Mouse (Mus musculus): Measurements from ENCODE around the gene Otogl.

The Otogl gene

DNA sequence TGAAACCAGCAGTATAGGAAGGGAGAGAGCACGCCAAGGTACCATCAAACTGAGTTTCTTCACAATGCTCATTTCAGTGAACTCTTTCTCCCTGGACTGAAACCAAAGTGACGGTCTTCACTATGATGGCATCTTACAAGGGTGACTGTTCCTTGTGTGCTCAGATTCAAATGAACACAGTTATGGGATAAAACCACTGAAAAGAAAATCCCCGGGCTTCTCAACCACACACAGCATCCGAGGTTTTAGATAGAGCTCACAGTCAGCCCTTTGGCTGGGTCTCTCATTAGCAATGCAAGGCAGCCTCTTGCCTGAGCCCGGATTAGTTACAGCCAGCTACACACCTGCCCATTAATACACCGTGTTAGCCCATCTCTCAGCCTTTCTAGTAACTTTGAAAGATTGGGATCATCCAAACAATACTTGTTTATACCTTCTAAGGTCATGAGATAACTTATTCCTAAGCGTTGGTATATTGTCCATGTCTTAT is at the start of gene Otogl:
TSS of gene Otogl (minus strand) at position 51 of the 490 bp plus-strand sequence.
- no peak for DNase-seq (ENCODE audit: low spot score in 2 of 2)

DNA sequence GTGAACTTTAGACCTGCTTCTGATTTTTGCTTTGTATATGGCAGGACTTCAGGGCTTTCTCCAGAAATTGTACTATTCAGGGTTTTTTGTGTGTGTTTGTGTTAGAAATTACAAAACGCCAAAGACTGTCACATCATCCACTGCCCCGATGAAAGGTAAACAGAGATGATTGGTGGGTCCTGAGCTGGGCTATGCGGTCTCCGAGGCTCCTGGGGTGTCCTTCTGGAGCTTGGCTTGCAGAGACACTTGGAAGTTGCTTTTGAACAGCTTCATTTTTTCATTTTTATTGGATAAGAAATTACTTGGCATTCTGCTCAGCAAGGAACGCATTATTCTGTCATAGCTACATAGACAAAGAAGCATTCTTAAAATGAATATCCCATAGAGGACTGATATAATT is 44.7 kb upstream of the Otogl start:
- DNase-seq (ENCODE audit: low spot score in 2 of 2): no peak

DNA sequence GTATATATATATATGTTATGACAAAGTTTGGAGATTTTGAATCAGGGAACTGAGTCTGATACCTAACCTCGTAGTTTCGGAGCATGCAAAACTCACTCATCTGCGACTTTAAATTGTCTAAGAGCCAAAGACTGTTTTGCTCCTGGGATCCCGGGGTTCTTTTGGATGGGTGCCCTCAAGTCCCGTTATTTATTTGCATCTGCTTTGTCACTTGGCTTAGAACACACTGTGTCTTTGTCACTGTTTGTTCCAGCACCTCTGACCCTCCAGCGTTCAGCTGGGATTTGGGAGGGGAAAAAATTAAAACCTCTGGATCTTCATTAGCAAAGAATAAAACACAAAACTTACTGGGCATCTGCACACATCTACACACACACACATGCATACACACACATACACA is 42.5 kb upstream of the Otogl start:
- DNase-seq (ENCODE audit: low spot score in 2 of 2): no peak

GRCm38 (mm10) chr10:107951596-107951995 is 39.7 kb upstream of the Otogl start:
- DNase-seq (ENCODE audit: low spot score in 2 of 2): no peak

GRCm38 (mm10) chr10:107949945-107950344 is 38.0 kb upstream of the Otogl start:
- DNase-seq (ENCODE audit: low spot score in 2 of 2): no peak

DNA sequence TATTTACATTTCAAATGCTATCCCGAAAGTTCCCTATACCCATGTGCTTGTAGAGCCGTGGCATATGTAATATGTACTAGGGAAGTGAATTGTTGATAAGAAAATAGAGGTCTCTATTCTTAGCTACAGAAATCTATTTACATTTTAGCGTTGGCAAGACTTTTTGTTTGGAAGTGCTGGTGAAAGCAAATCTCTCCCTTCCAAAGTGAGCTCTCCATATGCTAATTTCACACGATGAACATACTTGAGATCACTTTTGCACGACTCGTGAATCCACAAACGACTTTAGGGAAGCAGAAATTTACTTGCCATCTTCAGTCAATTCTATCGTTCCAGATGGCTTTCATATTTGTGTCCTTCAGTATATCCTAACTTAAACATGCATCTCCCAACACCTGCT is 36.7 kb upstream of the Otogl start:
- DNase-seq (ENCODE audit: low spot score in 2 of 2): no peak

DNA sequence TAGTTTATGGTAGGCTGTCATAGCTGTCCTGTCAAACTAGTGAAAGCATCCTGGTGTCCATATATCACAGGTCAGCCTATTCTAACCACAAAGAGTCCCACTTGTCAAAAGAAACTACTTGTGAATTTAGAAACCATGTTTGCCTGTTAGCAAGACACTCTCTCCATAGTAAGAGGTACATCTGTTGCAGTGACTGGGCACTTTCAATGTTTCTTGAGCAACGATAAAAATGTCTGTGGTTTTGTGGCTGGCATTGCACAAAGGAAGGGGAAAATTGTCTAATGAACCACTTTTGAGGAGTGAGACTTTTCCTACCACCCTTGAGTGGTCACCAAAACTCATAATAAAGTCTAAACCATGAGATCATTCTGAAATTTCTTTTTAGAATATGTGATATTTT is 36.1 kb upstream of the Otogl start:
- no peak for DNase-seq (ENCODE audit: low spot score in 2 of 2)

GRCm38 (mm10) chr10:107946348-107946747 is 34.4 kb upstream of the Otogl start:
- no peak for DNase-seq (ENCODE audit: low spot score in 2 of 2)

DNA sequence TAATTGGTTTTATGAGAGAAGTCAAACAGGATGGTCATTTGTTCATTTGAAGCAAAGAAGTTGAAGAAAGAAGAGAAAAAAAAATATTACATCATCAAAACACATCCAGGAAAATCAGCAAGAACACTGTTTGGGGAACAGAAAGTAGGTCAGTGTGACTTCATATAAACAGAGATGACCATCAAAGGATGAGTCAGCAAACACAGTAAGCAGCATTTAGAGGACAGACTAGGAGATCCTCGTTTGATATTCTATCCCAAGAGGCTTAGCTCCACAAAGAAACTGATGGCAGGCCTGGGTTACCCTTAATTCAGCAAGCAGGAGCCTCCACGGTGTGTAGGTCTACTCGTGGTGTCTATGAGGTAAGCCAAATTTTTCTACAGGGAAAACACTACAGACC is 31.9 kb upstream of the Otogl start:
- DNase-seq (ENCODE audit: low spot score in 2 of 2): no peak

DNA sequence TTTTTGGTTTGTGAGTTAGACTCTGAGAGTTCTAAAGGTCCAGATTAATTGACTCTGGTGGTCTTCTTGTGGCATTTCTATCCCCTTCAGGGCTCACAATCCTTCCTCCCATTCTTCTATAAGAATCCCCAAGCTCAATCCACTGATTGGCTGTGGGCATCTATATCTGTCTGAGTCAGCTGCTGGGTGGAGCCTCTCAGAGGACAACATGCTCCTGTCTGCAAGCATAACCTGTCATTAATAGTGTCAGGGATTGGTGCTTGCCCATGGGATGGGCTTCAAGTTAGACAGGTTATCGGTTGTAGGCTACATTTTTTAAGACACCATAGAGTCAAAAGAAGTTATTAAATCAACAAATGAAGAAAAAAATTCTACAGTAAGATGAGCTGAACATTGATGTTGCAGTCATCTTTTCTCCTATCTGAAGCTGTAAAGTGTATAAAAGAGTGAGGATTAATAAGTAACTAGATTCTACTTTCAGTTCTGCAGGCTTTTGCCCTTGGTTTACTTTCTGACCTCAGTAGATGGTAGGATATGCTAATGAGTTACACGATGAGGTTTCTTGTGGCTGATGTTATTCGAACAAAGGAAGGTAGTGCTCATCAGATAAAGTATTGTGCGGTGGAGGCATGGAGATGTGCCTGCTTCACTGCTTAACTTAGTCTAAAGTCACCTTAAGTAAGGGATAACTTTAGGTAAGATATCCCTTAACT is 29.4 kb upstream of the Otogl start:
- no peak for DNase-seq (ENCODE audit: low spot score in 2 of 2)

DNA sequence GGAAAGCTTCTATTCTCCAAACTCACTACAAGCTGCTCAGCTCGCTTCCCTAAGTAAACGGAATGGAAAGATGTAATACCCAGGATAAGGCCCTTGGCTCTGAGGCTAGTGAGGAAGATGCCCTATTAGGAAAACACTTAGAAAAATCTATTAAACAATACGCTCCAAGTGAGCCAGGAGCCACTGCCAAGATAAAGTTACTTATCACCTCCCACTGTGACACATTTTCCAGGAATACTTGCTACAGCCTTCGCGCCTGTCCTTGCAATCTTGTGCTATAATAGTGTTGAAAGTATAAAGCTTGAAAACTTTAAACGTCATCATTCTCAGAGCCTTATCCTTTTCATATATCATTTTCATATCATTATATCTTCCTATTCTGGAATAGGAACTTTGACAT is 28.4 kb upstream of the Otogl start:
- DNase-seq (ENCODE audit: low spot score in 2 of 2): no peak

DNA sequence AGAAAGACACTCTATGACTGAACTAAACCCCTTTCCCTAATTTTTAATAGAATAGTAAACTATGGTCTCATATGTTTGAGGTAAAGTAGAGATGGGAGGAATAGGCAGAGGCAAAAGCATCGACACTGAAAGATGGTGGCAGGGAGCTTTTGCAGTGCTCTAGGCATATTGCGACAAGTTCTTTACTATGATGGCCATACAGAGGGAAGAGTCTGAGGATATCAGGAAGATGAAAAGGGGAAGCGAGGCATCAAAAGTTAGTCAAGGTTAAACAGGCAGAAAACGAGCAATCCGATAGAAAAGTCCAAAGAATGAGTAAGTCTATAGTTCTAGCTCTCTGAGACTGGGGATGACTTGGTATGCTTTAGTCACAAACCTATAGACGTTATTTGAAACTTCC is 27.9 kb upstream of the Otogl start:
- no peak for DNase-seq (ENCODE audit: low spot score in 2 of 2)

GRCm38 (mm10) chr10:107934055-107934454 is 22.1 kb upstream of the Otogl start:
- no peak for DNase-seq (ENCODE audit: low spot score in 2 of 2)

GRCm38 (mm10) chr10:107933527-107933926 is 21.6 kb upstream of the Otogl start:
- no peak for DNase-seq (ENCODE audit: low spot score in 2 of 2)

GRCm38 (mm10) chr10:107931833-107932828 is 20.2 kb upstream of the Otogl start:
- DNase-seq (ENCODE audit: low spot score in 2 of 2): peak in 1 of 2 experiments; percentile 45

DNA sequence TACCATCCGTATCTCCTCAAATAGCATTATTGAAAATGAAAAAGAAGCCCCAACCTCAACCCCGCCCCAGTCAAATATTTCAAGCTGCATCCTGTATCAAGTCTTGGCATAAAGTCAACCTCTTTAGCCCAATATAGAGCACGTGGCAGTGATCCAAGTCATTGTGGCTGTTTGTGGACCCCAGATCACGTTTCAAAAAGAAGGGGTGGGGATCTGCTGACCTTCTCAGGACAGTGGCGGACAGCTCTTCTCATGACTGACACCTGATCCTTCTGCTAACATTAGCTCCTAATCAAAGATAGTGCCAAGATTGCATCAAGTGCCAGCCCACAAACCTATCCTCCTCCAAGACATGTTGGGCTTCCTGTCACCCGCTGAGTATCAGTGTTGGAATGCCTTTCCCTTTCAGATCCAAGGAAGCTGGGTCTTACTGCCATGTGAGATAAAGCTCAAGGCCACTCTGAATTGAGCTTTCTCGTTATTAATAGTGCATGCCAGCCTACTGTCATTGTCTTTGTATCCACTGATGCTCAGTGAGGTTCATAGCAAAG is 18.6 kb upstream of the Otogl start:
- no peak for DNase-seq (ENCODE audit: low spot score in 2 of 2)

DNA sequence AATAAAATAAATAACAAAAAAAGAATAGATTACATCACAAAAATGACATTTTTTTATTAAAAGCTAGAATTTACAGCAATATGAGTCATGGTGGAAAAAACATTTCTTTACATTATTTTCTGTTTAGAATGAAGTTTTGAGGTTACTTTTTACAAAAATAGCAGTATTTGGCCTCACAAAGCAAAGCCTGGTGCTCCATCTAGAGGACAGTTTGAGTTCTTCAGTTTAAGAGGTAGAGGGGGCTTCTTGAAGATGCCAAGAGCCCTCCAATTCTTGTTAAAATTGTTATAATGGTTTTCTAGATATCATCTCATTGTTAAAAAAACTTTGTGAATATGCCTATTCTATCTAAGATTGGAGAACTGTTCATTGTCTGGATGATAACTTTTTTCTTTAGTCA is 13.4 kb upstream of the Otogl start:
- DNase-seq (ENCODE audit: low spot score in 2 of 2): no peak

GRCm38 (mm10) chr10:107923860-107924259 is 11.9 kb upstream of the Otogl start:
- DNase-seq (ENCODE audit: low spot score in 2 of 2): no peak

DNA sequence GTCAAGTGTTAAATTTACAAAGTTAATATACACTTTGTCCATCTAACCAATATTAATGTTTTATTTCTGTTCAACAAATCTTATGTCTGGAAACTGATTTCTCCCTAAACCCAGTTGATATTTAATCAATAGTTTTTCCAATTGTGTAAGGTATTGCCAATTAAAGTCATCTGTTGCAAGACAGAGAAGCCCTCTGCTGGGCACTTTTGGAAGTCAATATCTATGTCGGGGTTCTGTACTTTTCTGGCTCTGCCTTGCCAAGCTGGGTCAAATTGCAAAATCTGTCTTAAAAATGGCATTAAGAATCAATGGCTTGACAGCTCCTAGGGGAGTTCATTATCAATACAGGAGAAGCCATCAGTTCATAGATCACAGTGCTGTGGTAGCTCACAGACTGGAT is 10.8 kb upstream of the Otogl start:
- DNase-seq (ENCODE audit: low spot score in 2 of 2): no peak

DNA sequence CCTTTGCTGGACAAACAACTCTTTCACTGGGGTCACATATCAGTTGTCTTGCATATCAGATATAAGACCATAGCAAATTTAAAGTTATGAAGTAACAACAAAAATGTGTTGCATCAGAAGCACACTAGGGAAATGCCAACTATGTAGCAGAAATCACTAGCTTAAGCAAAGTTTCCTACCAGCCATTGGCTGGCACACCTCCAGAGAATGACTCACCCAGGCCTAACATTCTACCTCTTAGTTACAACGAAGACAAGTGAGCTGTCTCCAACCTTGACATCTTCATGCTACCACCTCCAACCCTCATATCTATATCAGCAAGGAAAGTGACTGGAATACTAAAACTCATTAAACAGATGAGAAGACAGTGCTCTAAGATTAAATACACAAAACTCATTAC is 9.6 kb upstream of the Otogl start:
- no peak for DNase-seq (ENCODE audit: low spot score in 2 of 2)

GRCm38 (mm10) chr10:107921134-107921533 is 9.2 kb upstream of the Otogl start:
- DNase-seq (ENCODE audit: low spot score in 2 of 2): no peak

GRCm38 (mm10) chr10:107913013-107913412 is 1.1 kb upstream of the Otogl start:
- no peak for DNase-seq (ENCODE audit: low spot score in 2 of 2)
